Mouse (Mus musculus) mouse embryonic stem cell (cell line): ENCODE data around the gene Grb14.

Experiments
- in situ Hi-C, 2 experiments: fragments of 300-500 bp; cut with MboI; formaldehyde crosslinking; loops; 1 replicate in 1 of 2; 3 replicates in 1 of 2; pipeline ENCODE4 v1.14.3; 2019 to 2020; ENCODE audit warnings: low sequenced_read_pairs in 2 of 2, low pct_unique_long_range_greater_than_20kb in 1 of 2, mixed read lengths in 1 of 2; ENCODE audit not compliant: unreplicated experiment in 1 of 2

The Grb14 gene

DNA sequence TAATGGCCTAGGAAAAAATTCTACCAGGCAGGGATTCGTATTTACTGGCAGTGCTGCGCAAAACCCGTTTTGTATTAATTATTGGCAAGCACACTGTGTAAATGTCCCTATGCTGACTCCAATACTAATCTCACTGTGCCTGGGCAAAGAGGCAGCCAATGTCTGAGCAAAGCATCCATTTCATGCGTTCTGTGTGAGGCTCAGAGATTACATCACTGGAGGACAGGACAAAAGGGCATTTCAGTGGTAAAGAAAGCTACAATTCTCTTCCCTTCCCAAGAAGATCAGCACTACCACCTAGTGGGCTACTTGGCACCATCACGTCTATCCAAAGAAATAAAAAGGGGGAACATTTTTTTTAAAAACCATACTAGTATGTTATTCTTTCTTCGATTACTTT is 109.3 kb downstream of the Grb14 start:
- in situ Hi-C loops, result no loop called here

DNA sequence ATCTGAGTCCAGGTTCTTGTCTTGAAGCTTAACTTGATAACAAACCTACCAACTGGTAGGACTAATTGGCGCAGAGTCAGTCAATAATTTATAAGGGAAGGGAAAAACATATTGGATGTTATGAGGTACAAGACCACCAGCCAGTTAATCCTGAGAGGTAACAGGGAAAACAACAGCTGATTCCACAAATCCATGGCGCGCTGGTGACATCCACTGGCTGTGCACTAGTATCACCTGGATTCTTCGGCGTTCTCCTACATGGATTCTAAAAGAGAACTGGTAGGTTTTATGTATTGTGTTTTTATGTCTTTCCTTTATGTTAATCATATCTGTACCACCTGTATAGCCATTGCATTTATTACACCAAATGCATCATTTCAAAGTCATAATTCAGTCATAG is 119.9 kb downstream of the Grb14 start:
- in situ Hi-C loops, result no loop called here

DNA sequence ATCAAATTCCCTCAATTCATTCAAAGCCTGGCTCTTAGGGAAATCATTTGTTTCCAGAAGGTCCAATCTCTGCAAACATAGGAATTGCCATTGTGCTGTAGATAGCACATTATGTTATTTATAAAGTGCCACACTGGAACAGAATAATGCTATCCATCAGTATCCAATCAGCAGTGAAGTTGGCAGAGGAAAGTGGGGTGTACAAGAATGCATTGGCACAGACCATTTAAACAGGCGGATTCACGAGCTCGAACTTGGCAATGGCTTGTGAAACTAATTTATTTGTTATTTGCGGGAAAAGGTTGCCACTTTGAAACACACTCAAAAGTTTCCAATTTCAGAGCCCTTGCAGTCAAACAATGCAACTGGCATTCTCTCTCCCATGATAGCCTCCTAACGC is 126.9 kb downstream of the Grb14 start:
- in situ Hi-C loops, result no loop called here

DNA sequence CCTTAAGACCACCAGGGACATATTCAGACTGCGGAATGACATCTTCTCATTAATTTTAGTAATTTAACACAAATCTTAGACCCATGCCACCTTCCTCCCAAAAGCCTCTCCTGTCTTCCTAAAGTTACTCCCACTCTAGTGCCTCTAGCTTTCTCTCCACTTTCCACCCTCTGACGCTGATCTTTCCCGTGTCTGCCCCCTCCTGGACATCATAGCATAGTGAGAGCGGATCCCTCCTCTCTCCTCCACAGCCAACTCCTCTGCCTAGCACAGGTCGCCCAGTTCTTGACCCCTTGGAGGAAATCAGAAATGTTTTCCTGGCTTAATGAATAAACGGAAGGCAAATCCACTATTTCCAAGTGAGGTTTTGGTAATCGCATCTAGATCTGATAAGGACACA is 131.6 kb downstream of the Grb14 start:
- in situ Hi-C loops, result no loop called here

DNA sequence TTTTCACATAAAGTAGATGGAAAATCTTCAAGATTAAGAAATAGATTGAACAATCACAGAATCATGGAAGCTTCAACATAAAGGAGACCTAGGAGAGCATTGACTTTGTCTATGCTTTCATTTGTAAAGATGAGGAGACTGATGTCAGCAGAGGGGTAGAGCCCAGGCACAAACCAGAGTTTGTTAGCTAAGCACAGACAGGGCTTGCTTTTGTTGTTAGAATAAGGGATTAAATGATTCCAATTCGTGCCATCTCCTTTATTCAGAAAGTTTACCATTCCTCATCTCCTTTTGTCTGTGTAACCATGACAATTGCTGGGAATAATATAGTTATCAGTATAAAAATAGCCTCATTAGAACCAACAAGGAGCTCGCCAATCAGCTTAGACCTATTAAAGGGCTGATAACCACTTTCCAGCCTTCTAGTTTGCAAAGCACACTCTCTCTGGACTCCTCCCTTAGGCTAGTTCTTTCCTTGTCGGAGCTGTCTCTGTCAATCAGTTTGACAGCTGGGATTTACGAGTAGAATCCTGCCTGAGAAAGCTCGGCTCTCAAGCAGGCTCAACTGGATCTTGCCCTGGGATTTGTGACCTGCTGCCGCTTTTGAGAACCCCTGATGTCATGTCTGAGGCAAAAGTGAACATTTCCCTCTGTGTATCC is 137.6 kb downstream of the Grb14 start:
- in situ Hi-C loops, result no loop called here

DNA sequence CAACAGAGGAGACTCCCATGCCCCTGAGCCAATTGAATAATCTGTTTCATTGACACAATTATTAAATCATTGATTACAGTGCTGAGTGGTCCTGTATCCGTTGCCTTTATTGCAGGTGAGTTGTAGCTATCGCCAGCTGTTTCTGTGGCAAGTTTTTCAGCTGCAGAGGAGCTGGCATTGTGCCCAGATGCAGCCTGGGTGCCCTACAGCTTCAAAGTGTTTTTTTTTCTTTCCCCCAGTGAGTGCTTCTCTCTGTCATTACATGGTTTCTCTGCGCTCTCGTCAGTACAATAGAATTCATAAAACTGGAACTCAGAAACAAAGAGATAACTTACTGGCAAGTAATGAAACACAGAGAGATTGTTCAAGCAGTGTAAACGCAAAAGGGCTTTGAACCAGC is 139.1 kb downstream of the Grb14 start:
- in situ Hi-C loops, result no loop called here

DNA sequence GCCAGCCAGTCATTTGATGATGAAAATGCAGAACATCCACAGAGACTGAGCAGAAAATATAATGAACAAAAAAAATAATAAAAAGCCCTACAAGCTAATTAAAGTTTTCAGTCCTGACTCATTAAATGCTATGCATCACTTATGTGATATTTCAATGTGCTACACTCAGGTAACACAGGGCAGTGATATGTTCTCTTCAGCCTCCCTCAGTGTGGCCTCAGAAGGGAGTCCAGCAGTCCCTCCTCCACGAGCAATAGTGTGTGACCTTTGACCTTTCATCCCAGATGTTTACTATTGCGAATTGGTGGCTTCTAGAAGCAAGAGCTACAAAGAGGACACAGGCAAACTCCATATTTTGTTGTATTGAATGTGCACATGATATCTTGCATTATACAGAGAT is 146.5 kb downstream of the Grb14 start:
- in situ Hi-C loops, result no loop called here
